Mouse (Mus musculus): Measurements from ENCODE around the gene Cmtm2b. TPM values are rescaled to one million over a fixed set of nuclear protein-coding genes. Genes with fewer than 3 reads are reported as not detected.
"Not testable (repeated sequence)": the region's sequence is repeated elsewhere in the genome, so short reads cannot be mapped to it uniquely, and the experiment has no call there.

The Cmtm2b gene
- polyA plus RNA-seq (2015; fragmentation: Nextera tagmentation; extraction: Ambion mirVana), result not detected in 2 replicates

DNA sequence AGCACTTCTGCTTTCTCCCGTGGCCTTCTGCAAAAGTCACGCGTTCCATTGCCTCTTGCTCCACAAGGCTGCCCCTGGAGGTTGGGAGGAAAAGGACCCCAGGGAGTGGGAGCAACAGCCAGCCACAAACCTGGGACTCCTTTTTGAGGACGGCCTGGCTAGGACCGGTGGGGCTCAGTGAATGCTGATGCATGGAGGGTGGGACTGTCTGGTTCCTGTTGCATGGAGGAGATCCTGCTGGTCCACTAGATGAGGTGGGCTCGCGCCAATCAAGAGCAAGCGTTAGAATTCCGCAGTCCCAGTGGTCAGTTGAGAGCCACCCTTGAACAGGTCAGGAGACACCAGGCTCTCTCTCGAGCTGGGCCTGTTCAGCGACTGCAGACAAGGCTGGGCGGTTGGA, at the start of gene Cmtm2b:
Gene Cmtm2b, plus strand, starts transcription at position 301 of the 400 bp plus-strand sequence.
- not testable (repeated sequence) for H3K27me3 ChIP-seq; H3K9me3 ChIP-seq; H3K9ac ChIP-seq; H3K4me3 ChIP-seq; H3K27ac ChIP-seq (replicated peaks); H3K36me3 ChIP-seq; ATAC-seq (ENCODE audit: low FRiP score, low read depth); H3K4me2 ChIP-seq; H3K4me1 ChIP-seq (replicated peaks)
- 91% methylated on average over 12 of the region's 12 CpGs for WGBS

DNA sequence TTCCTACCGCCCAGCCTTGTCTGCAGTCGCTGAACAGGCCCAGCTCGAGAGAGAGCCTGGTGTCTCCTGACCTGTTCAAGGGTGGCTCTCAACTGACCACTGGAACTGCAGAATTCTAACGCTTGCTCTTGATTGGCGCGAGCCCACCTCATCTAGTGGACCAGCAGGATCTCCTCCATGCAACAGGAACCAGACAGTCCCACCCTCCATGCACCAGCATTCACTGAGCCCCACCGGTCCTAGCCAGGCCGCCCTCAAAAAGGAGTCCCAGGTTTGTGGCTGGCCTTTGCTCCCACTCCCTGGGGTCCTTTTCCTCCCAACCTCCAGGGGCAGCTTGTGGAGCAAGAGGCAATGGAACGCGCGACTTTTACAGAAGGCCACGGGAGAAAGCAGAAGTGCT, 28.9 kb upstream of the Cmtm2b start, which contains the start of gene Cmtm2a:
Gene Cmtm2a, minus strand, starts transcription at position 101 of the 400 bp plus-strand sequence.
- H3K36me3 ChIP-seq; ATAC-seq (ENCODE audit: low FRiP score, low read depth); H3K9ac ChIP-seq; H3K4me1 ChIP-seq (replicated peaks); H3K9me3 ChIP-seq; H3K27ac ChIP-seq (replicated peaks); H3K27me3 ChIP-seq; H3K4me2 ChIP-seq; H3K4me3 ChIP-seq: not testable (repeated sequence)
- 89% methylated on average over 12 of the region's 12 CpGs for WGBS

DNA sequence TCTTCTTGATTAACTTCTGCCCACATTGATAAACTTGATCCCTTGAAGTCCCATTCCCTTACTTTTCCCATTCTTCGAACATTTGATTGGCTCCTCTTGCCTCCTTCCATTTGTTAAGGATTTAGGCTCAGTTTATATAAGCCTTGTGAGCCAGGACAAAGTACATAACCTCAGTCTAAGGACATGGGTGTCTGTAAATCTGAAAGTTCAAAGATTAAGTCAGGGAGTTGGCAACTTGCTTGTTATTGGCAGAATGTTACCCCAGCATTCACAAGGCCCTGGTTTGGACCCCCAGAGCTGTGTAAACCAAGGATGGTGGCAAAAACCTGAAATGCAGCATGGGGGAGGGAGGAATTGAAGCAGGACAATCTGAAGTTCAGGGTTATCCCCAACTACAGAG, 27.6 kb upstream of the Cmtm2b start:
- Histone ChIP-seq H3K4me1 (replicated peaks) (no peaks in the 10 kb centered on the region), H3K9ac (no peak overlapping the region), H3K27ac (replicated peaks) (no peak overlapping the region), H3K36me3 (no peaks in the 10 kb centered on the region), H3K4me3 (no peak overlapping the region), H3K4me2 (no peak overlapping the region), H3K27me3 (no peaks in the 10 kb centered on the region), H3K9me3 (no peaks in the 10 kb centered on the region)
- no peak for ATAC-seq (ENCODE audit: low FRiP score, low read depth)
- WGBS, result 90% methylated on average over 1 of the region's 1 CpGs

DNA sequence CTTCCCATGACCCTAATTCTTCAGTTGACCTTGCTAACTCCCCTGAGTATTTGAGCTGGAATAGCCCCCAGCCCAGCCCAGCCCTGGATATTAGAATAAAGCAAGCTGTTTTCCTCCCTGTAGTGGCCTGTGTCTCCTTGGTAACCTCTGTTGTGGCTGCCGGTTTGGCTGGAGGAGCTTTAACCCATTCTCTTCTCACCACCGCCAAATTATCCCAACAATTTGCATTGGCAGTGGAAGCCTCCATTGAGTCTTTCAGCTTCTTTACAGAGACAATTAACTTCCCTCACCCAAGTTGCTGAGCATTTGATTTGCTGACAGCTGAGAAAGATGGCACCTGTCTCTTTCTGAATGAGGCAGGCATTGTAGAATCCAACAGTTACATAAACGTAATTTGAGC, 20.5 kb upstream of the Cmtm2b start:
- H3K36me3 ChIP-seq; H3K27ac ChIP-seq (replicated peaks); H3K4me1 ChIP-seq (replicated peaks); H3K9me3 ChIP-seq; H3K9ac ChIP-seq; H3K27me3 ChIP-seq; H3K4me3 ChIP-seq; H3K4me2 ChIP-seq: not testable (repeated sequence)
- ATAC-seq (ENCODE audit: low FRiP score, low read depth), result peak; percentile 73; the same call in 1 of the 2 replicates
- WGBS, result 2% methylated on average over 3 of the region's 3 CpGs

DNA sequence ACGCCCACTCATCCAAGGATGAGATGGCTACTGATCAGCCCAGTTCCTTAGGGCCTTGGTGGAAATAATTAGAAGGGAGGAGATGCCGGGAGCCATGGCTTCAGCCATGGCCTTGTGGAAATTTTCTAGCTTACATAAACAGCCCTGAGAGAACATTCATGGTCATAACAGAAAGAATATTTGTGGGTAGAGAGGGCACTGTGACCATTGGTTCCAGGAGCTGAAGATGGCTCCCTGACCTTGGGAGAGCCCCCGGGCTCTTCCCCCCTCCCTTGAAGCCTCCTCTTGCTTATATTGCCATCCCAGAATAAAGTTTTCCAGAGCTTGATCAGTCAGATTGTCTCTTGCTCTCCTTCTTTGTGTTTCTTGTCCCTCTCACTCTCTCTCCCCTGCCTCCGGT, 19.5 kb upstream of the Cmtm2b start:
- H3K4me3 ChIP-seq; H3K4me2 ChIP-seq; H3K4me1 ChIP-seq (replicated peaks); H3K9me3 ChIP-seq; H3K9ac ChIP-seq; H3K36me3 ChIP-seq; H3K27me3 ChIP-seq; ATAC-seq (ENCODE audit: low FRiP score, low read depth); H3K27ac ChIP-seq (replicated peaks): not testable (repeated sequence)
- WGBS, result 85% methylated on average over 4 of the region's 4 CpGs

DNA sequence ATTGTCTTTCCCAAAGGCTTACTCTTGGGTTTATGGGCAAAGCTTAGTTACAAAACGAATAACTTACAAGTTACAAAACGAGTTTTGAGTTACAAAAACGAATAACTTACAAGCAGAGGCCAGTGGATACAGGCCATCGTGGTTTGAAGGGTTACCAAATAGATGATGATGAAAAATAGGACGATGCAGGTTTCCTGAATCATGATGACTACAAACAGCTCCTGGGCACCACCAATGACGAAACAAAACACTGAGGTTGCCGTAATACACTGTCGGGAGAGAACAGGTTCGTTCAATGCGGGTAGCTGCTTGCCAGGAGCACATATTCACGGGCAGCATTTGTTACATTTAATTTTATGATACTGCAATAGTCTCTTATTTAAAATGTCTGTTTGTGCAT, 17.1 kb upstream of the Cmtm2b start:
- WGBS, result 91% methylated on average over 11 of the region's 11 CpGs
- H3K4me1 ChIP-seq (replicated peaks), result peaks cover 7% of the 10 kb centered on the region; the same call in 1 of the 2 replicates
- no peaks in the 10 kb centered on the region for H3K9me3 ChIP-seq
- H3K36me3 ChIP-seq, result no peaks in the 10 kb centered on the region
- ATAC-seq (ENCODE audit: low FRiP score, low read depth), result no peak
- H3K9ac ChIP-seq, result no peak overlapping the region
- no peak overlapping the region for H3K4me2 ChIP-seq
- no peak overlapping the region for H3K4me3 ChIP-seq
- no peak overlapping the region for H3K27ac ChIP-seq (replicated peaks)
- no peaks in the 10 kb centered on the region for H3K27me3 ChIP-seq

DNA sequence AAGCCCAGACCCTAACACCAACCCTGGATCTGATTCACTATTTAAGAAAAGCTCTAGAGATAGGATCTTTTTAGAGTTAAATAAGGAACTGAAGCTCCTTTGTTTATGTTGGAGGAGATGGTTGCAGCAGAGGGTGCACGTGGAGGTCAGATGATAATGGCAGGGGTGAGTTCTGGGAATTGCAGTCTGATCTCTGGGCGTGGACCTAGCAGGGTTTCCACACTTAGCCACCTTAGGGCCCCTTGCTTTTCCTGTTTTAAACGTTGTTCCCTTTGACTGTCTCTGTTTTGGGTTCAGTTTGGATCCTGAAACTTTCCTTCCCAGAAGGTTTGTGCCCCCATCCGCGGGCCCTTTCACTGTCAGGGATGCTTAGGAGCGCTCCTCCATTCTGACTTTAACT, 13.7 kb upstream of the Cmtm2b start:
- WGBS, result 64% methylated on average over 6 of the region's 6 CpGs
- H3K4me2 ChIP-seq; H3K4me1 ChIP-seq (replicated peaks); H3K27me3 ChIP-seq; H3K27ac ChIP-seq (replicated peaks); H3K4me3 ChIP-seq; H3K36me3 ChIP-seq; H3K9me3 ChIP-seq; H3K9ac ChIP-seq; ATAC-seq (ENCODE audit: low FRiP score, low read depth): not testable (repeated sequence)

DNA sequence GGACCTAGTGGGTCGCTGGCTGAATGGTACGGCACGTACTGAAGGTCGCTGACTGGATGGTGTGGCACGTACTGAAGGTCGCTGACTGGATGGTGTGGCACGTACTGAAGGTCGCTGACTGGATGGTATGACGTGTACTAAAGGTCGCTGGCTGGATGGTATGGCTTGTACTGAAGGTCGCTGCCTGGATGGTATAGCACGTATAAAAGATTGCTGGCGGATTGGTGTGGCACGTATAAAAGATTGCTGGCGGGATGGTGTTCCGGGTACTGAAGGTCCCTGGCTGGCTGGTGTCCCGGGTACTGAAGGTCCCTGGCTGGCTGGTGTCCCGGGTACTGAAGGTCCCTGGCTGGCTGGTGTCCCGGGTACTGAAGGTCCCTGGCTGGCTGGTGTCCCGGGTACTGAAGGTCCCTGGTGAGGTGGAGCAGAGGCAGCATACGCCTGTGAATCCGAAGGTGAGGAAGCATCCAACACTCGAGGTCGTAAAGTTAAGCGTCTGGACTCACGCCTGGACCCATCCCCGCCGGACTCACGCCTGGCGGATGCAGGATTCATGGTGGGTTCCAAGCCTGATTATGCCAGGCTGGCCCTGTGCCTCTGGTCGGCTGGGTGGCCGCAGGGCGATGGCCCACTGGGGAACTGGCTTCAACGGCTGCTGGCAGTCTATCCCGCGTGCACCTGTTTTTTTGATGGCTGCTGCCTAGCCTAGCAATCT, 12.4 kb upstream of the Cmtm2b start, which contains the start of the genes Gm45711 and Cmtm1:
Gene Gm45711, minus strand, starts transcription at position 641 of the 715 bp plus-strand sequence.
Gene Cmtm1, minus strand, starts transcription at position 705 of the 715 bp plus-strand sequence.
- H3K9me3 ChIP-seq; H3K4me2 ChIP-seq; H3K27me3 ChIP-seq; H3K36me3 ChIP-seq; H3K4me1 ChIP-seq (replicated peaks); H3K27ac ChIP-seq (replicated peaks); H3K9ac ChIP-seq; H3K4me3 ChIP-seq: not testable (repeated sequence)
- WGBS, result 84% methylated on average over 36 of the region's 36 CpGs
- ATAC-seq (ENCODE audit: low FRiP score, low read depth), result peak; percentile 38; the same call in 1 of the 2 replicates

DNA sequence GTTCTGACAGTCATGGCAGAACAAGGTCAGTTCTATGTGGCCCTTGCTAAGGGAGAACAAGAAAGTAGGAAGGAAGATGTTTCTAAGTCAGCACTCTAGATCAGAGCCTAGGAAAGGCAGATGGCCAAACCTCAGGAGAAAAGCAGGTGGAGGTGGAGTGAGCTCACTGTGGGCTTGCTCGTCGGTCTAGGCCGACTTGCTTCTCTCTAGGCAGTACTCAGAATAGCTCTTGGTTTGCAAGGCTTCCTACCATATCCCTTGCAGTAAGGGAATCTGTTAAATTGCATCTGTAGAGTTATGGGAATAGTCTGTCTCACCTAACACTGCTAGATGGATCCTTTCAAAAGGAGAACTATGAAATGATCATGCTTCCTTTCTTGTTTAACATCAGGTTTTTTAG, 10.0 kb upstream of the Cmtm2b start:
- not testable (repeated sequence) for H3K4me3 ChIP-seq; ATAC-seq (ENCODE audit: low FRiP score, low read depth); H3K9ac ChIP-seq; H3K27me3 ChIP-seq; H3K9me3 ChIP-seq; H3K27ac ChIP-seq (replicated peaks); H3K36me3 ChIP-seq; H3K4me1 ChIP-seq (replicated peaks); H3K4me2 ChIP-seq
- 77% methylated on average over 3 of the region's 3 CpGs for WGBS

DNA sequence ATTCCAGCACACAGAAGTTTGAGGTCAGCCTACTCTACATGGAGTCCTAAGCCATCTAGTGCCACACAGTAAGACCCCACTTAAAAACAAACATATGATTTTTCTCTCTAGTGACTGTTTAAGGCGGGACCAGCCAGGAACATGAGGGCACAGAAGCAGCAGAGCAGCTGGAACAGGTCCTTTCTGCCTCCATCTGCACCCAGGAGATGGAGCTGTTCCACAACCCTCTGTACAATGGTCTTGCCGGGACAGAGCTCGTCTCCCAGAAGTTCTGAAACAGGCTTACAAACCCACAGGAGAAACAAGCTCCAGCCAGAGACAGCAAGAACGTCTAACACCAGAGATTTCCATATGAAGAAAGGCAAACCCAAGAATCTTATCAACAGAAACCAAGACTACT, 8.7 kb upstream of the Cmtm2b start:
- no peak overlapping the region for H3K9ac ChIP-seq
- ATAC-seq (ENCODE audit: low FRiP score, low read depth), result no peak
- H3K4me2 ChIP-seq, result no peak overlapping the region
- H3K27ac ChIP-seq (replicated peaks), result no peak overlapping the region
- H3K27me3 ChIP-seq, result no peaks in the 10 kb centered on the region
- no peaks in the 10 kb centered on the region for H3K9me3 ChIP-seq
- H3K36me3 ChIP-seq, result no peaks in the 10 kb centered on the region
- H3K4me3 ChIP-seq, result no peak overlapping the region
- no peaks in the 10 kb centered on the region for H3K4me1 ChIP-seq (replicated peaks)
- WGBS, result 70% methylated on average over 4 of the region's 4 CpGs

DNA sequence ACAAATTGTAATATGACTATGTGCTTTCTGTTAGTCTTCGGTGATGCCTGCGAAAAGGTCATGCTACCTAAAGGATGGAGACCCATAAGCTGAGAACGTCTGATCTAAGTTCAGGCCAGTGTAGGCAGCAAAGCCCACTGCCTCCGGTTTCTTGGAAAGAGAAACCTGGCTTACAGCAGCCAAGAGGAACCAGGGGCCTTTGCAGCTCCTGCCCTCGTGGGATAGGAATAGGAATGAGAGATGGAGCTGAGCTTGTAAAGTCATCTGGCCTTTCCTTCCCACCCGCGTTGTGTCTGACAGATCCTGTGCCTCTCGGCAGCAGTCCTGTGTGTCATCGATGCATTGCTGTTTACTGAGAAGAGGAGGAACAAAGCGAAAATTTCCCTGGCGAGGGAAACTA, 763 bp upstream of the Cmtm2b start, which contains the start of gene Gm11020:
Gene Gm11020, plus strand, starts transcription at position 301 of the 400 bp plus-strand sequence.
- 86% methylated on average over 9 of the region's 11 CpGs for WGBS
- H3K4me2 ChIP-seq, result not testable (repeated sequence)

DNA sequence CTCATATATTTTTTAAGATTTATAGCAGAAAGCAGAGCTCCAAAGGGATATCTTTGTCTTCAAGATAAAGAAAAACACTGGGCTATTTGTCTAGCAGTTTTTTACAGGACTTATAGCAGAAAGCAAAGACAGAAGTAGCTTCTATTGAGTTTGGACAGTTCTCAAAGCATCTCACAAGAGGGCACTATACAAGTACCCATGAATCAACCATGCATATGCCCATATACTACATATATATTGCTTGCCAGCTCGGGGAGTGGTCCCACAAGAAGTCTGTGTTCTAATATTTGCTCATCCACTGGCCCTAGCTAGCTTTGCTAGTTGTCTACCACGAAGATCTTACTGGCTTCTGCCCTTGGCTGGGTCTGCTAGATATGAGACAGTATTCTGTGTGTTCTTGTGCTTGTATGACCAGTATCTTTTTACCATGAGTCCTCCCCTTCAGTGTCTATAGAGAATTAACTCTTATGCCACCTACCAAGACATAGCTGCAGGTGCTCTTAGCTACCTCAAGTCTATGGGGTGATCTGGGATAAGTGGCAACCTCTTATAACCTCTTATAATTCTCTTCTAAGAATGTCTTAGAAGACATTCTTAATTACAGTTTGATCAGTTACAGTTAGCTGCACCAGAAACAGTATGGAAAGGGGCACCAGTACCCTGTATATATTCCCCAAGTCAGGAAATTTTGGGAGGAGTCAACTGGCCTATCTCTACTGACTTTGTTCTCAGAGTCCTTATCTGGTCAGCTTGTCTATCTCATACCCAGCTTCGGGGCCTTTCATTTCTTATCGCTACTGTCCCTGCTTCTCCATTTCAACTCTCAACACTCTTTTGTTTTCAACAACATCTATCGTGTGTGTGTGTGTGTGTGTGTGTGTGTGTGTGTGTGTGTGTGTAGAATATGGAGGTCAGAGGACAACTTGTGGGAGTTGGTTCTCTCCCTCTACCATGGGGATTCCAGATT, 10.9 kb downstream of the Cmtm2b start:
- H3K9ac ChIP-seq, result no peak overlapping the region
- WGBS, result 84% methylated on average over 5 of the region's 5 CpGs
- no peak for ATAC-seq (ENCODE audit: low FRiP score, low read depth)
- no peaks in the 10 kb centered on the region for H3K9me3 ChIP-seq
- no peaks in the 10 kb centered on the region for H3K4me1 ChIP-seq (replicated peaks)
- no peak overlapping the region for H3K4me2 ChIP-seq
- H3K27me3 ChIP-seq, result no peaks in the 10 kb centered on the region
- H3K27ac ChIP-seq (replicated peaks), result no peak overlapping the region
- H3K4me3 ChIP-seq, result no peak overlapping the region
- no peaks in the 10 kb centered on the region for H3K36me3 ChIP-seq

More for the DNA sequence above, 763 bp upstream of the Cmtm2b start, which contains the start of gene Gm11020:
- H3K27ac ChIP-seq (replicated peaks); ATAC-seq (ENCODE audit: low FRiP score, low read depth); H3K4me3 ChIP-seq; H3K4me1 ChIP-seq (replicated peaks); H3K36me3 ChIP-seq; H3K9me3 ChIP-seq; H3K9ac ChIP-seq; H3K27me3 ChIP-seq: not testable (repeated sequence)

Data from hindbrain, embryonic 15.5 days (tissue).